Mouse (Mus musculus): ENCODE results near the gene Borcs7. TPM values are rescaled to one million over a fixed set of nuclear protein-coding genes. Genes with fewer than 3 reads are reported as not detected.
A peak's percentile ranks its signal among the peaks of the same experiment; 100 is the strongest.

The Borcs7 gene
- polyA plus RNA-seq (2015; fragmentation: Nextera tagmentation; extraction: Ambion mirVana): 24.1 and 26.7 TPM in 2 replicates

GRCm38 (mm10) chr19:46689460-46690372 is at the start of gene Borcs7:
Gene Borcs7, plus strand, starts transcription at chr19:46689906.
- Histone ChIP-seq H3K4me1 (ENCODE audit: control insufficient read depth, insufficient read depth, low read depth, low read length) (peaks cover 10% of the 10 kb centered on the region), H3K9ac (ENCODE audit: low read depth, low read length) (peak within 1 kb of the TSS; percentile 94), H3K36me3 (ENCODE audit: control insufficient read depth, insufficient read depth, low read length) (0 out of 2 replicates have a peak, but pooled peaks cover 3% of the 10 kb centered on the region), H3K27ac (ENCODE audit: low read depth, low read length) (peak within 1 kb of the TSS; percentile 92), H3K27me3 (replicated peaks; ENCODE audit: control insufficient read depth, insufficient read depth, low read length) (no peaks in the 10 kb centered on the region), H3K4me3 (ENCODE audit: low read length) (peak within 1 kb of the TSS; percentile 69), H3K9me3 (ENCODE audit: control insufficient read depth, low read length) (no peaks in the 10 kb centered on the region), H3K4me2 (ENCODE audit: low read length) (peak within 1 kb of the TSS; percentile 56)
- 4% methylated on average over 44 of the region's 44 CpGs for WGBS
- ATAC-seq: peak; percentile 97

DNA sequence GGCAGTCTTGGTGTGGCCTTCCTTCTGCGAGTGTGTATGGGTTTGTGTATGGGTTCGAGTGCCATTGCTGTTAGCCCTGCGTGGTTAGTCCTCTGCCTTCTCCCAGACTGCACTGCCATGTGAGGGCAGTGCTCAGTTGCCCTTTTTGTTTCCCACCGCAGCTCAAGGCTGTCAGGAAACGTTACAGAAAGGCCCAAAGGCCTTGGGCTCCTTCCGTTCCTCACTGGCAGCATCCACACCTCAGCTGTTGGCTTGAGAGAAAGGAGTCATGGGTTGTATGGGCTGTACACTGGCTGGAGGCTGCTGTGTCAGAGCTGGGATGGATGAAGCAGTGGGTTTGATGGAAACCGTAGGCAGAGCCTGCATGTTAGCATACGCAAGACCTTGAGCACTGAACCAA is 48.9 kb upstream of the Borcs7 start:
- no peak overlapping the region for H3K4me2 ChIP-seq (ENCODE audit: low read length)

GRCm38 (mm10) chr19:46641420-46642085 is 48.2 kb upstream of the Borcs7 start:
- Histone ChIP-seq H3K9ac (ENCODE audit: low read depth, low read length) (no peak overlapping the region), H3K27ac (ENCODE audit: low read depth, low read length) (0 out of 2 replicates have a peak overlapping the region, but pooled peaks have one; percentile 3), H3K4me1 (ENCODE audit: control insufficient read depth, insufficient read depth, low read depth, low read length) (peaks cover 38% of the 10 kb centered on the region), H3K9me3 (ENCODE audit: control insufficient read depth, low read length) (no peaks in the 10 kb centered on the region), H3K4me3 (ENCODE audit: low read length) (no peak overlapping the region), H3K36me3 (ENCODE audit: control insufficient read depth, insufficient read depth, low read length) (no peaks in the 10 kb centered on the region), H3K4me2 (ENCODE audit: low read length) (no peak overlapping the region), H3K27me3 (replicated peaks; ENCODE audit: control insufficient read depth, insufficient read depth, low read length) (no peaks in the 10 kb centered on the region)
- peak; percentile 49; the same call in 1 of the 2 replicates for ATAC-seq
- WGBS: 61% methylated on average over 19 of the region's 19 CpGs

More for the DNA sequence above, 48.9 kb upstream of the Borcs7 start:
- Histone ChIP-seq H3K4me1 (ENCODE audit: control insufficient read depth, insufficient read depth, low read depth, low read length) (peaks cover 38% of the 10 kb centered on the region), H3K27me3 (replicated peaks; ENCODE audit: control insufficient read depth, insufficient read depth, low read length) (no peaks in the 10 kb centered on the region), H3K36me3 (ENCODE audit: control insufficient read depth, insufficient read depth, low read length) (no peaks in the 10 kb centered on the region), H3K4me3 (ENCODE audit: low read length) (no peak overlapping the region), H3K27ac (ENCODE audit: low read depth, low read length) (no peak overlapping the region), H3K9ac (ENCODE audit: low read depth, low read length) (no peak overlapping the region), H3K9me3 (ENCODE audit: control insufficient read depth, low read length) (no peaks in the 10 kb centered on the region)
- ATAC-seq: no peak
- WGBS: 84% methylated on average over 8 of the region's 8 CpGs

GRCm38 (mm10) chr19:46642136-46642753 is 47.5 kb upstream of the Borcs7 start:
- no peaks in the 10 kb centered on the region for H3K27me3 ChIP-seq (replicated peaks; ENCODE audit: control insufficient read depth, insufficient read depth, low read length)
- H3K4me1 ChIP-seq (ENCODE audit: control insufficient read depth, insufficient read depth, low read depth, low read length): peaks cover 38% of the 10 kb centered on the region
- no peak for ATAC-seq
- no peaks in the 10 kb centered on the region for H3K9me3 ChIP-seq (ENCODE audit: control insufficient read depth, low read length)
- no peaks in the 10 kb centered on the region for H3K36me3 ChIP-seq (ENCODE audit: control insufficient read depth, insufficient read depth, low read length)
- no peak overlapping the region for H3K4me3 ChIP-seq (ENCODE audit: low read length)
- H3K9ac ChIP-seq (ENCODE audit: low read depth, low read length): no peak overlapping the region
- no peak overlapping the region for H3K4me2 ChIP-seq (ENCODE audit: low read length)
- peak overlapping the region; percentile 61 for H3K27ac ChIP-seq (ENCODE audit: low read depth, low read length)
- 64% methylated on average over 22 of the region's 22 CpGs for WGBS

DNA sequence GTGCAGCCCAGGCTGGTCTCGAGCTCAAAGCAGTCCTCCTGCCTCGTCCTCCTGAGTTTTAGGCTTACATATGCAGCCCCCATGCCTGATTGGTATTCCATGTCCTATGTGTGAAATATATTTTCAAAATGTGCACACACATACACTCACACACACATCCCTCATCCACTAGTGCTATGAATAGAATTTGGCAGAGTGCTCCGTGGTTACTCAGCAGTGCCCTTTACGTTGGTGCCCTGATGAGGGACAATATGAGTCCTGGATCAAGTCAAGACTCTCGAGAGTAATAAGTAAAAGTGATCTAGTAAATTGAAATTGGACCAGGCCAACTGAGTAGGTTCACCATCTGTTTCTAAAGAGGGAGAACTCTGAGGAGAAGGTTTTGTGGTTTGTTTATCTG is 46.5 kb upstream of the Borcs7 start:
- Histone ChIP-seq H3K4me1 (ENCODE audit: control insufficient read depth, insufficient read depth, low read depth, low read length) (peaks cover 38% of the 10 kb centered on the region), H3K27ac (ENCODE audit: low read depth, low read length) (no peak overlapping the region), H3K9ac (ENCODE audit: low read depth, low read length) (no peak overlapping the region), H3K36me3 (ENCODE audit: control insufficient read depth, insufficient read depth, low read length) (no peaks in the 10 kb centered on the region), H3K4me2 (ENCODE audit: low read length) (no peak overlapping the region), H3K27me3 (replicated peaks; ENCODE audit: control insufficient read depth, insufficient read depth, low read length) (no peaks in the 10 kb centered on the region), H3K9me3 (ENCODE audit: control insufficient read depth, low read length) (no peaks in the 10 kb centered on the region), H3K4me3 (ENCODE audit: low read length) (no peak overlapping the region)
- WGBS: 64% methylated on average over 5 of the region's 5 CpGs
- no peak for ATAC-seq

- no peak for ATAC-seq
- Histone ChIP-seq H3K4me1 (ENCODE audit: control insufficient read depth, insufficient read depth, low read depth, low read length) (peaks cover 38% of the 10 kb centered on the region), H3K27ac (ENCODE audit: low read depth, low read length) (peak overlapping the region; percentile 60; the same call in 1 of the 2 replicates), H3K9me3 (ENCODE audit: control insufficient read depth, low read length) (no peaks in the 10 kb centered on the region), H3K4me3 (ENCODE audit: low read length) (no peak overlapping the region), H3K4me2 (ENCODE audit: low read length) (no peak overlapping the region), H3K9ac (ENCODE audit: low read depth, low read length) (0 out of 2 replicates have a peak overlapping the region, but pooled peaks have one; percentile 10), H3K27me3 (replicated peaks; ENCODE audit: control insufficient read depth, insufficient read depth, low read length) (no peaks in the 10 kb centered on the region), H3K36me3 (ENCODE audit: control insufficient read depth, insufficient read depth, low read length) (0 out of 2 replicates have a peak, but pooled peaks cover 4% of the 10 kb centered on the region)
- 82% methylated on average over 10 of the region's 10 CpGs for WGBS
These were observed 45.3 kb upstream of the Borcs7 start for GRCm38 (mm10) chr19:46644343-46644792.

- Histone ChIP-seq H3K4me1 (ENCODE audit: control insufficient read depth, insufficient read depth, low read depth, low read length) (peaks cover 38% of the 10 kb centered on the region), H3K4me2 (ENCODE audit: low read length) (no peak overlapping the region), H3K9me3 (ENCODE audit: control insufficient read depth, low read length) (no peaks in the 10 kb centered on the region), H3K9ac (ENCODE audit: low read depth, low read length) (0 out of 2 replicates have a peak overlapping the region, but pooled peaks have one; percentile 10), H3K36me3 (ENCODE audit: control insufficient read depth, insufficient read depth, low read length) (0 out of 2 replicates have a peak, but pooled peaks cover 4% of the 10 kb centered on the region), H3K27me3 (replicated peaks; ENCODE audit: control insufficient read depth, insufficient read depth, low read length) (no peaks in the 10 kb centered on the region), H3K27ac (ENCODE audit: low read depth, low read length) (peak overlapping the region; percentile 60), H3K4me3 (ENCODE audit: low read length) (no peak overlapping the region)
- WGBS: 26% methylated on average over 12 of the region's 12 CpGs
- ATAC-seq: peak; percentile 38; the same call in 1 of the 2 replicates
These were observed 44.7 kb upstream of the Borcs7 start for GRCm38 (mm10) chr19:46644793-46645602.

DNA sequence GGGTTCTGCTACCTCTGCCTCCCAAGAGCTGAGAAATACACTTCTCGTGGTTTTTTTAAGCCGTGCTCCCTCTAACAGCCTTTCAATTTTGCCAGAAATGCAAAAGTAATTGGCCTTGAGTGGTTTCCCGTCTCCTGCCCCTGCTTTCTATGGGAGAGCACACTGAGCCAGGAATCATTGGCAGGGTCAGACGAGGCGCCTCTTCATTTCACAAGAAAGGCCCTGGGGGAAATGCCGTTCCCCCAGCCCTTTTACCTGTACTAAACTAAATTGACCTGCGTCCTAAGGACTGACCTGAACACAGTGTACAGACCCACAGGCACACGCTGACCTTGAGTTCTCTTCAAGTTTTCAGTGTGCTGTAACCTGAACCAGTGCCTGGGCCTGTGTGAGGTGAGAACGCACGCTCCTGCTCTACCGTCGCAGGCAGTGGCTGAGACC is 43.6 kb upstream of the Borcs7 start:
- Histone ChIP-seq H3K27ac (ENCODE audit: low read depth, low read length) (no peak overlapping the region), H3K27me3 (replicated peaks; ENCODE audit: control insufficient read depth, insufficient read depth, low read length) (no peaks in the 10 kb centered on the region), H3K4me2 (ENCODE audit: low read length) (no peak overlapping the region), H3K36me3 (ENCODE audit: control insufficient read depth, insufficient read depth, low read length) (0 out of 2 replicates have a peak, but pooled peaks cover 4% of the 10 kb centered on the region), H3K9me3 (ENCODE audit: control insufficient read depth, low read length) (no peaks in the 10 kb centered on the region), H3K4me1 (ENCODE audit: control insufficient read depth, insufficient read depth, low read depth, low read length) (peaks cover 38% of the 10 kb centered on the region), H3K9ac (ENCODE audit: low read depth, low read length) (no peak overlapping the region), H3K4me3 (ENCODE audit: low read length) (no peak overlapping the region)
- no peak for ATAC-seq
- 74% methylated on average over 12 of the region's 12 CpGs for WGBS
